Mouse (Mus musculus) megakaryocyte progenitor cell, adult 5-6 weeks (primary cell): Measurements from ENCODE around the gene Hoxb6. TPM values are rescaled to one million over a fixed set of nuclear protein-coding genes. Genes with fewer than 3 reads are reported as not detected.

Source experiments
- ATAC-seq: replicated peaks from 2 replicates; pipeline ENCODE4 v1.8.0; 2016; ENCODE audit warnings: mild to moderate bottlenecking, moderate TSS enrichment, inconsistent platforms; ENCODE audit not compliant: poor library complexity
- total RNA-seq, 2 experiments: library from RNA; stranded (forward) in 1 of 2; stranded (reverse) in 1 of 2; fragments of 157-497, 149-512 nt in 1 of 2; fragments of 200-1000 nt in 1 of 2; gene quantifications; 2 replicates each; pipeline versions ENCODE4 v1.2.3 to v1.2.4; 2015 to 2017

Hoxb6 gene
- total RNA-seq, 2 experiments from 2014 or later = not detected

DNA sequence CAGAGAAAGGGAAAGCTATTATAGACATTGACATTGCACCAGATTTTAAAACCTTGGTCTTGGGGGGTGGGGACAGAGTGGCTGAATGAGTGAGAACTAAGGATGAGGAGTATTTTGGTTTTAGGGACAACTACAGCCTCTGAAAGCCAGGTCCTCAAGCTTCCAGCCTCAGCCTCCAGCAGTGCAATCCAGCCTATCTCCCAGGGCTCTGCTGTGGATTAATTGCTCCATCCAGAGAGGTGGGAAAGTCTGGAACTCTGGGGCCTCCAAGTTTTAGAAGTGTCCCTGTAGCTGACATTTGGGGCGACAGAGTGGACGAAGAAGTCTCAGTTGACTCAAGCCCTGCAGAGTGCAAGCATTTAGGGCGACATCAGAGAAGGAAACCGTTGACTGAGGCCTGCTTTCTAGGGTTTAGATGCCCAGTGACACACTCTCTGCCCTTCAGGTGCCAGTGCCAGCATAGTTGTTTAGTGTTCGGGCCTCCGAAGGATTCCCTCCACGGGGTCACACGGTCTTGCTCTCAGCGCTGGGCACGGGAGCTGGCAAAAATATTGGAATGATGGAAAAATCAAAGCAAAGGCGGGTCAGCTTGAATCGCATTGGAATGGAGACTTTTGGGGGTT is 21.6 kb downstream of the Hoxb6 start:
- ATAC-seq = no peak

DNA sequence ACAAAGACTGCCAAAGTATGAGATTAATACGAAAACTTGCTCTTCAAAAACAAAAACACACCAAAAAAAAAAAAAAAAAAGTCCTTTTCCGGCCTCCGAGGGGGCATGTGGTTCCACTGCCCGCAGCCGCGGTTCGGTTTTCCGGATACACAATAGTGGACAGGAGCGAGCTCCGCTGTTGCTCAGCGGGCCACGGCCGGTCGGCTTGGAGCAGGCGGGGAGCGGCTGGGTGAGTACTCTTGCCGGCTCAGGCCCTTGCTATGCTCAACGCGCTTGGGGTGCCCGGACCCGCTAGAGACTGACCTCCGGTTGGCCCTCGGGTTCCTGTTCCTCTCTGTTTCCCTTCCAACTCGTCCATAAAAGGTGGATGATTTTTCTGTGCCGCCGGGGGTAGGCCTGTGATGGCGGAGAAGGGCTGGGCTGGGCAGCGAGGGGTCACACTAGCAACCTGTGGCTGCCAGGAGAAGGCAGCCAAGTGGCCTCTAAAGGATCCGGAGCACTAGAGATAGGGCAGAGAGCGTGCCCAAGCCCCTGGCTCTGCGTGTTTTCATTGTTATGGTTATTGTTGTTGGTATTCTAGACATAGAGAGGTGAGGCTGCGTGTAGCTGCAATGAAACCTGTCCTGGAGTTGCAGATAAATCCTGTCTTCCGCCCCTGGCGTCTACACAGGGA is 22.5 kb downstream of the Hoxb6 start:
- peak; percentile 18; the same call in 1 of the 2 replicates for ATAC-seq

DNA sequence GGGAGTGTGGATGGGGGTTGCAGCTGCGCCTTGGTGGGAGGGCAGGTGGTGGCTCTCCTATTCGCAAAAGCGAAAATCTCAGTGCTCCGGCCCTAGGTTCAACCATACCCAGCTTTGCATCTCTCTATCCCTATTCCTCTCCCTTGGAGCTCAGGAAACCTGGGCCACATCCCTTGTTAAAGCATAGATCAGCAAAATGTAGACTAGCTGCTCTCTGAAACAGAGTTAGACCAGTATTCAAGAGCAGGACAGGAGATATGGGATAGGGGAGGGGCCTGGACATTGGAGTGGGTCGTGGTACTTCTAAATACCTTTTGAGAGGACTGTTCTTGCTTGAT is 23.0 kb downstream of the Hoxb6 start:
- no peak for ATAC-seq

DNA sequence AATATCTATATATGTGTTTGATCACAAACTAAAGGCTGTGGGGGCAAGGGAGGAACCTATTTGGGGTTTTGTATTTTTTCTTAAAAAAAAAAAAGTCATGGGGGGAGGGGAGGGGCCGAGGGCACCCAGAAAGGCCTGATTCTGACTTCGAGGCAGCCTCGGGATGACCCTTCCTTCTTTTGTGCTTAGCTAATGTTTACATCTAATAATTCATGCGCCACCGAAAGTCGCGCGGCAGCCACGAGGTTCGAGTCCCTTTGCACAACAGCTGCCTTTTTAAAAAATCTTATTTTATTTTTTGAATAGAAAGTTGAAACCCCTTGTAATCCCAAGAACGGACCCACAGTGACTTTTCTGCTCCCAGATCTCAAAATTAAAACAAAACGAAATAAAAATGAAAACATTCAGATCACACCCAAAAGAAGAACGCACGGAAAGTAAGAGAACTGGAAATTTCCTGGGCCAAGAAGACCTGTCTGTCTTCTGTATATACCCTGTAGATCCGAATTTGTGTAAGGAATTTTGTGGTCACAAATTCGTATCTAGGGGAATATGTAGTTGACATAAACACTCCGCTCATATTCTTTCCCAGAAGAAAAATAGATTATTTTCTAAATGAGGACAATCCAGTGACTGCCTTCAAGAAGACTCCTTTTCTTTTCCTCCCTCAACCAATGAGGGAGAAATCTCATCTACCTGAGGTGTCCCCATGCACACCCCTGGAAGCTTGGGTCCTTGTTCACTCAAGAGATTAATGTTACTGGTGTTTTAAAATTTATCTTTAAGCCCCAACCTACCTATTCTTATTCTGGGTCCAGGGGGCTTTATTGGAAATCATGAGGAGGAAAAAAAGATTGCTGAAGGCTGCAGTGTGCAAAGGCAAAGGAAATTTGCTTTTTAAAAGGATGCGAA is 24.7 kb downstream of the Hoxb6 start:
- ATAC-seq = no peak

DNA sequence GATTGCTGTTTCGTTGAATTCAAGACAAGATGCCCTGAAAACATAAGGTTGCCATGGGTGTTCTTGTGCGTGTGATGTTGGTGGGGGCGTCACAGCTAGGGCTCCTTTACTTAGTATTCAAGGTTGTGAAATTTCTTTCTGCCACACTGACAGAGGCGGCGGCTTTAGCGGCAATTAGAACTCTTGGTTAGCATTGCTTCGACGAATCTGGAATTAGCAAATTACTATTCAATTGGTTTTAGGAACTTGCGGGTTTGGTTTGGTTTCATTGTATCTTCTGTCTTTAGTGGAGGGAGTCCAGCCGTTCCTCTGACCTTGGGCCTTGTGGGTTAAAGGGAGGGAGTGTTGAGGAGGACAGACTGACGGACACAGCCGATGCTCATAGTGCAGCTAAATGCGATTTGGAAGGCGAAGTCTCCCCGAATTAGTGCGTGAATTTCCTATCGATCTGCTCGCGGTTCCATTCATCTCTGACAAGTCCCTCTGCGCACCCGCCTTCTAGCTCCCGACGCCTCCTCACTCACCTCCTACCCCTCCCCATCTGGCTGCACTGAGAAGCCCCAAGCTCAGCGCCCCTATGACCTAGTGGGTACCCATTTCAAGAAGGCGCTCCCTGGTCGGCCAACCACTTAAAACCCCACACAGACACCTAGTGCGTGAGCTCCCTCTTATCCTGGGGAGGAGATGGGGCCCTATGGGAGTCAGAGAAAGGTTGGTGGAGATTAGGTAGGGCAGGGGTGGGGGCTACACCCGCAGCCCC is 25.5 kb downstream of the Hoxb6 start, which contains the start of gene Hoxb4:
Hoxb4 (plus strand) TSS at position 660 of the 760 bp plus-strand sequence.
- no peak for ATAC-seq

DNA sequence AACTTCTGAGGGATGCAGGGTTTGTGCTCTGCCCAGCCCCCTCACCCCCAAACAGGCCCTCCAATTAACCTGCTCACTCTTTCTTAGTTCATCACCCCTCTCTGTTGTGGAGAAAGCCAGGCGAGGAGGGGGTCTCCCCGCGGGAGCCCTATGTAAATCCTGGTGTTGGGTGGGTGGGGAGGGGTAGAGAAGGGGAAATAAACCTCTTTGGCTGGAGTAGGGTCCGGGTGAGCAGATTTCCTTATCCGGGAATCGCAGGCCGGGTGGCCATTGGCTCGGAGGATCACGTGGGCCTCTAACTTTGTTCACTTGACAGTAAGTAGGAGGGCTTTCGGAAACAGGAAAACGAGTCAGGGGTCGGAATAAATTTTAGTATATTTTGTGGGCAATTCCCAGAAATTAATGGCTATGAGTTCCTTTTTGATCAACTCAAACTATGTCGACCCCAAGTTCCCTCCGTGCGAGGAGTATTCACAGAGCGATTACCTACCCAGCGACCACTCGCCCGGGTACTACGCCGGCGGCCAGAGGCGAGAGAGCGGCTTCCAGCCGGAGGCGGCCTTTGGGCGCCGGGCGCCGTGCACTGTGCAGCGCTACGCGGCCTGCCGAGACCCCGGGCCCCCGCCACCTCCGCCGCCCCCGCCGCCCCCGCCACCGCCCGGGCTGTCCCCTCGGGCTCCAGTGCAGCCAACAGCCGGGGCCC is 26.2 kb downstream of the Hoxb6 start:
- ATAC-seq = peak; percentile 75

DNA sequence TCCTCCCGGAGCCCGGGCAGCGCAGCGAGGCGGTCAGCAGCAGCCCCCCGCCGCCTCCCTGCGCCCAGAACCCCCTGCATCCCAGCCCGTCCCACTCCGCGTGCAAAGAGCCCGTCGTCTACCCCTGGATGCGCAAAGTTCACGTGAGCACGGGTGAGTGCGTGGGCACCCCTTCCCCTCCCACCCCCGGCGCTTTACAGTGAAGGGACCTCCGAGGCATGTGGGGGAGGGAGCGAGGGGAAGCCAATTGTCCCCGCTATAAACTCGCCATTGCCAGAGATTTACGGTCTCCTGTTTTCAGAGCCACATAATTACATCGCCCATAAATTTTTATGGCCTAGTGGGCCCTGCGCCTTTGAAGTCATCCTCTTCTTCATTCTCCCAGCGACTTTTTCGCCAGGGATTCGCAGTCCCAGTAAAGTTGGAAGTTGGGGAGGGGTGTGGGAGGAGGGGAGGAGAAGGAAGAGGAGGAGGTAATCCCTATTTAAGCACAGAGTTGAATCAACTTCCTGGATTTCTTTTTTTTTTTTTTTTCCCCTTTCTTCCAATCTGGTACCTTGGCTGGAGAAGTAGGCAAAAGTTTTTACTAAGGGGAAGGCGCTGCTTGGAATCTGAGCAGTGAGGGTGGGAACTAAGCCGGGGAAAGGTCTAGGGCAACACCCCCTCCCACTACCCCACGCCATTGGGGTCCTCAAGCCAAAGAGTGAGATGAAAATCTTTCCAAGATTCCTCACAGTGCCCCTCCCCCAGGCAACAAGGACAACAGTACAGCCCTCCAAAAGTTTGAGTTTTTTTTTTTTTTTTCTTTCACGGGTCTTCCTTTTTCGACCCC is 27.0 kb downstream of the Hoxb6 start:
- ATAC-seq = no peak

DNA sequence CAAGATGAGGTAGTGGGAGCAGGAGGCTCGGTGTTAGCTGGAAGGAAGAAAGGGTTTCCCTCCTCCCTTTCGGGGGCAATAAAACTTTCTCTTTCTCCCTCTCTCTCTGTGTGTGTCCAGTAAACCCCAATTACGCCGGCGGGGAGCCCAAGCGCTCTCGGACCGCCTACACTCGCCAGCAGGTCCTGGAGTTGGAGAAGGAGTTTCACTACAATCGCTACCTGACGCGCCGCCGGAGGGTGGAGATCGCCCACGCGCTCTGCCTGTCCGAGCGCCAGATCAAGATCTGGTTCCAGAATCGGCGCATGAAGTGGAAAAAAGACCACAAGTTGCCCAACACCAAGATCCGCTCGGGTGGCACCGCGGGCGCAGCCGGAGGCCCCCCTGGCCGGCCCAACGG is 27.6 kb downstream of the Hoxb6 start:
- peak; percentile 62 for ATAC-seq

DNA sequence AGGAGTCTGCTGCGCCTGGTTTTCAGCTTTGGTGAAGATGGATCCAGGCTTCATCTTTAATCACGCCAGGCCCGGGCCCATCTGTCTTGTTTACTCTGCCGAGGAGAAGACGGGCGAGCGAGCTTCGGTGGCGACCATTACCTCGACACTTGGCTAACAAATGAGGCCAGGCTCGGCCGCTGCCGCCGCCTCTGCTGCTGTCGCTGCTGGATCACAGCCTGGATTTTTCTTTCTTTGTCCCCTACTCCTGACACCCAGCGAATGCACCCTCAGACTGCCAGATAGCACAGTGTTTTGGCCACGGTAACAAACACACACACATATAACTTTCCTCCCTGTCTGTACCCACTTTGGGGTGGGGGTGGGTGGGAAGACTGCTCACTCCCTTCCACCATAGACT is 28.4 kb downstream of the Hoxb6 start:
- ATAC-seq = no peak

DNA sequence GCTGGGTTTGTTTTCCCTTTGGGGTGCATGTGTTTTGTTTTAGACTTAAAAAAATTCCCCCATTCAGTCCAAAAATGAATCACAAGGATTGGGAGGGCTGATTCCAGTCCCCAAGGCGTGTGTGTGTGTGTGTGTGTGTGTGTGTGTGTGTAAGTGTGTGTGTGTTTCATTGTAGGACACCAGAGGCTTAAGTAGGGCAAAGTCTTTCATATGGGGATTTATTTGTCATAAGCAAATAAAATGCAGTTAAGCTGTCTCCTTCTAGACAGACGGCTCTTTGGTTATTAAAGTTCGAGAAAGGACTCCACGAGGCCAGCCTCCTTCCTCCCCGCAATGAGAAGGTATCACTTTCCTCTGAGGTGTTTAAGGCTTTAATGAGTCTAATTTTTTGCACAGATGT is 29.6 kb downstream of the Hoxb6 start:
- ATAC-seq = no peak

DNA sequence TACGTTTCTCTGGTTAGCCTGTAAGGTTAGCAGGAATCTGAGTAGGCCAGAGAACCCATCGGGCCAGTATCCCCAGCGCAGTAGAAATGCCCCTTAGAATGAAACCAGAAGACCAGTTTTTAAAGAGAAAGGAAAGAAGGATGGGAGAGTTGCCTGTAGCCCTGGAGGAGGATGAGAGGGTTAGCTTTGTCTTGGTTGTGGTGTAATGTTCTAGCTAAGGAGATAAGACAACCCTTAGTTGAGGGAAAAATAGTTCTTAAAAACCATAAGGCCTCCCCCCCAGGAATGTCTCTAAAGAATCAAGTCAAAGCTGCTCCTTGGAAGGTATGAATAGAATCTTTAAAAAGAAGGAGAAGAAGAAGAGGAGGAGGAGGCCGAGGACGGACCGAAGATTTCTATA is 30.5 kb downstream of the Hoxb6 start:
- ATAC-seq = no peak

DNA sequence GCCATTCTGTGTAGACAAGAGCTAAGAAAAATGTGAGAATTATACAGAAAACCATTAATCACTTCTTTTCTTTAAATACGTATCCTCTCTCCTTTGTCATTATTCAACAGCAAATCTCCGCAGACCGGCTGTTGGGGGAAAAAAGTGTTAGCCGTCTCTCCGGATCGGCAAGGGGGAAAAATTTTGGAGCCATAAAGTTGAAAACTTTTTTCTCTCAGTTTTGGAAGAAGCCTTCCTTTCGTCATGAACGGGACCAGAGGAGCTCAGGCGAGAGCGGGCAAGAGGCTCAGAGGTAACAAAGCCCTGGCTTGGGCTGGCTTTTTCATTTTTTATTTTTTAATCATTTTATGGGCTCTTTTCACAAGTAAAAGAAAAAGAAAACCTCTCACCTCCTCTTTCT is 30.9 kb downstream of the Hoxb6 start, which contains the start of gene Hoxb3:
Hoxb3 (plus strand) TSS at position 173 of the 400 bp plus-strand sequence.
- ATAC-seq = no peak

DNA sequence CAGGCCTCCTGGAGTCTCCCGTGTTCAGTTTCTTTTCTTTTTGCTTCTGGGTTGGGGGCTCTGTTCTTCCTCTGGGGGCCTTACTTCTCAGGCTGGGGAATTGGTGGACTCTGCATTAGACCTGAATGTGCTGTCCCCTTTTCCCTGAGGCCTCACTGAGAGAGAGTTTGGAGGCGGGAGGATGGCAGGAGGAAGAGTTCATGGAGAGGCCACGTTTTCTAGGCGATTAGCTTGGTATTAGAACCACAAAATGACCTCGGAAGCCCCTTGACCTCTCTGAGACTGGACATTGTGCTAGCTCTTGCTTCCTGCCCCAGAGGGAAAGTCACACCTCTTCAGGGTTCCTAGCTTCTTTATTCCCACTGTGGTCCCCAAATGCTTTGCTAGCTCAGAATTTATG is 31.8 kb downstream of the Hoxb6 start:
- ATAC-seq = no peak

DNA sequence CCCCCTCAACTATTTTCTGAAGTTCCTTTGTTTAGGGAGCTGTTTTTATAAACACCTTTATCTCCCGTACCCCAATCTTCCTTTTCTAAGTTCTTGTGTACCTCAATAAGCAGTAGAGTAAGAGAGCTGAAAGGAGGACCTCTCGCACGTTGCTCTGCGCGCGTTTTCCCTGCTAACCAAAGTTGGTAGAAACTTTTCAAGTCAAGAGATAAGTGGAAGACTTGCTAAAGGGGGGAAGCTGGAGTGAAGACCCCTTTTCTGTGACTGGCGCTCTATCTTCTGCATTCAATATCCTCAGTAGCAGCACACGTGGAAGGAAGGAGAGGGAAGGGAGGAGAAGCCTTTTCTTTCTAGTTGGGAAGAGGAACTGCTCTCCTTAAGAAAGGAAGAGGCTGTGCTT is 32.7 kb downstream of the Hoxb6 start:
- no peak for ATAC-seq

DNA sequence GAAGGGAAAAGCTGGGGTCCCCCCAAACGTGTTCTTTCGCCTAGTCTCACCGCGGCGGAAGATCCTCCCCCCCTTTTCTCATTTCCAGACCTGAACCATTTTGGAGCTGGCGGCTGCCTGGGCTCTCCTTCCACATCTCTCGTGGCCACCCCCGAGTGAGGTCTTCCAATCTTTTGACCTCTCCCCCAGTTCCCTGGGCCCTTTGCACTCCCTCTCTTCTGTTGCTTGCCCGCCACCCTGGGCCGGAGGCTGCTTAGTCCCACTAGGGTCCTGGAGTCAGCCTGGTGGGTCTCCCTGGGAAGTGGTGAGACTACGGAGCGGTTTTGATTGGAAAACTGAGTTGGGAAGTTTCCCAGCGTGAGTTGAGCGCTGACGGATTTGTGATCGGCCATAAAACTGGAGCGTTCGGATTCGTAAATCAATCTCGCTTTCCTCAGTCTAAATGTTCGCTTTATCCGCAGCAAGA is 33.5 kb downstream of the Hoxb6 start:
- no peak for ATAC-seq

DNA sequence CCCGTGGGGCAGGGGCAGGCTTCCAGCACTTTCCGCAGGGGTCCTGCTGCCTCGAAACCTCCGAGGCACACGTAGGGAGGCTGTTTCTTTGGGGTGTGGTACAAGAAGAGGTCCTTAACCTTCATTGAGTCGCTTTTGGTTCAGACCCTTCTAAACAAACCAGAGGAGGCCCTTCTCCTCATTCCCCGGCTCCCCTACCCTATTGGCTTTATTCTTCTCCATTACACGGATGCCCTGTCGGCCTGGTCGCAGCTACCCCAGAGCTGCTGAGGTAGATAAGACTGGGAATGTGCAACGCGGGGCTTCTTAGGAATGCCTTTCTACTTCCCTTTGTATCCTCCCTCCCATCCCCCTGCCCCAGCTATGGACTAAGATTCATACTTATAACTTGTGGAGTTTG is 34.4 kb downstream of the Hoxb6 start:
- no peak for ATAC-seq

DNA sequence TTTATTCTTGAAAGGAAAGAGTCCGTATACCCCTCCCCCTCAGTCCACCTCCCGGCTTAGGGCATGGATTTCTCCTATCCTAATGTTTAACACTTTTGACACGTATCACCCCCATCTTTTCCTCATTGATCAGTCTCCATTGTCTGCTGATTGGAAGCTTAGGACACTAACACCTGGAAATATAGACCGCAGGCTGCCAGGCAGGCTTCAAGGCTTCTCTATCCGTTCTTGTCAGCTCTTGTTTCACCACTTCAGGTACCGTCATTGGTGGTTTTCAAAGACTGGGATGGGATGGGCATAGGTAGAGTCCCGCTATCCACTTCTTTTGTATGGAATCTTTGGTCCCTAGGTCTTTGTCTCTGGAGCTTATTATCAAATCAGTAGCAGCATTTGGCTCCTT is 34.8 kb downstream of the Hoxb6 start:
- no peak for ATAC-seq

DNA sequence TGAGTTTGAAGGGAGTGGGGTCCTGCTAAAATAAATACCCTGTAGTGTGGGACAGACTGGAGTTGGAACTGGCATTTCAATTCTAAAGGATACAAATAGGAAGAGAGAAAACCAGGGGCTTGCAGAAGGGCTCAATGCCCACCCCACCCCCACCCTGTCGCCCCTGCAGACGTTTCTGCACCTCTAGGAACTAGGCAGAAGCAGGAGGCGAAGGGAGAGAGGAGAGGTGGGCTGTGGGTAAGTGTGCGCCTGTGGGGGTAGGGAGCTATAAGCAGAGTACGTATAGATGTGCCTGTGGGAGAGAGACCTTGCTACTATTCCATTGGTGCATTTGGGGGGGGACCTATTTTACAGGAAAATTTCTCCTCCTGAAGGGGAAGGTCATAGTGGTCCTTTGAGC is 35.5 kb downstream of the Hoxb6 start:
- ATAC-seq = no peak

DNA sequence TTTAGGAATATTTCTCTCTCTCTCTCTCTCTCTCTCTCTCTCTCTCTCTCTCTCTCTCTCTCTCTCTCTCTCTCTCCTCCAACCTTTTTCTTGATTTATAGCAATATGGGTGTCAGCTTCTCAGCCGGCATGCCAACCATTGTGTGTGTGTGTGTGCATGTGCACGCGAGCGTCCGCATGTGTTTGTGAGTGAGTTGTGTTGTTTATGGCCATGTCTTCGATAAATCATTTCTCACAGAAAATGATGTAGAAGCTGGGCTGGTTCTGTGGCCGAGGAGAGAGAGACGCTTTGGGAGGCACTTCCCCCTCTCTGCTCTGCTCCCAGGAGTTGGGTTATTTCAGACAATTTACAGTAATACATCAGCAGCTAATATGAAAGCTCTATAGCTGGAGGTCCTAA is 36.3 kb downstream of the Hoxb6 start:
- no peak for ATAC-seq
